Mouse (Mus musculus) thymus, adult 2 months (tissue): ENCODE measurements around the gene Plekhm1. TPM values are rescaled to one million over a fixed set of nuclear protein-coding genes. Genes with fewer than 3 reads are reported as not detected.

ENCODE experiments used
- DNase-seq: peaks from one replicate; pipeline ENCODE4 v3.0.0; 2021
- H3K27ac ChIP-seq: fragments of 200-500 bp; 2 replicates; pipeline ENCODE4 v1.5.1; 2012; ENCODE audit warnings: low read length, control low read depth; ENCODE audit not compliant: control insufficient read depth, insufficient read depth
- H3K27me3 ChIP-seq: fragments of 200-500 bp; 2 replicates; pipeline ENCODE4 v1.6.1; 2012; ENCODE audit warnings: mild to moderate bottlenecking, low read length, moderate library complexity, mixed read lengths; ENCODE audit not compliant: control insufficient read depth, insufficient read depth
- H3K36me3 ChIP-seq: fragments of 200-500 bp; 2 replicates; pipeline ENCODE4 v1.6.1; 2012; ENCODE audit warnings: mild to moderate bottlenecking, low read length, moderate library complexity; ENCODE audit not compliant: control insufficient read depth, insufficient read depth
- H3K4me1 ChIP-seq: fragments of 200-500 bp; replicated peaks from 2 replicates; pipeline ENCODE4 v1.6.1; 2012; ENCODE audit warnings: low read length; ENCODE audit not compliant: control insufficient read depth, insufficient read depth
- H3K4me3 ChIP-seq: fragments of 200-500 bp; 2 replicates; pipeline ENCODE4 v1.5.1; 2012; ENCODE audit warnings: mild to moderate bottlenecking, low read length, control low read depth, moderate library complexity; ENCODE audit not compliant: control insufficient read depth, insufficient read depth
- CTCF ChIP-seq: fragments of 200-500 bp; IDR thresholded peaks from 2 replicates; pipeline ENCODE4 v1.5.1; 2012; ENCODE audit warnings: mild to moderate bottlenecking, control low read depth, low read length, moderate library complexity, borderline replicate concordance; ENCODE audit not compliant: control insufficient read depth, poor library complexity, insufficient read depth; ENCODE audit errors: extremely low read depth
- POLR2A ChIP-seq: fragments of 200-500 bp; IDR thresholded peaks from 2 replicates; pipeline ENCODE4 v1.6.1; 2012; ENCODE audit warnings: mild to moderate bottlenecking, low read length, control low read depth, moderate library complexity; ENCODE audit not compliant: control insufficient read depth, poor library complexity, insufficient read depth; ENCODE audit errors: extremely low read depth
- WGBS: fragments of 180-500 bp; shearing (Covaris S2); methylation state at CpG from one replicate; pipeline ENCODE4 v1.1.7; 2018; 5-methylcytosine and 5-hydroxymethylcytosine counted together
- polyA plus RNA-seq: library from polyadenylated mRNA; depleted of rRNA; stranded (reverse); fragments of >200 nt; gene quantifications from 2 replicates; pipeline ENCODE4 v1.2.3, GENCODE M21; 2012

Gene Plekhm1
- polyA plus RNA-seq, 1 experiment = 43.6 TPM

DNA sequence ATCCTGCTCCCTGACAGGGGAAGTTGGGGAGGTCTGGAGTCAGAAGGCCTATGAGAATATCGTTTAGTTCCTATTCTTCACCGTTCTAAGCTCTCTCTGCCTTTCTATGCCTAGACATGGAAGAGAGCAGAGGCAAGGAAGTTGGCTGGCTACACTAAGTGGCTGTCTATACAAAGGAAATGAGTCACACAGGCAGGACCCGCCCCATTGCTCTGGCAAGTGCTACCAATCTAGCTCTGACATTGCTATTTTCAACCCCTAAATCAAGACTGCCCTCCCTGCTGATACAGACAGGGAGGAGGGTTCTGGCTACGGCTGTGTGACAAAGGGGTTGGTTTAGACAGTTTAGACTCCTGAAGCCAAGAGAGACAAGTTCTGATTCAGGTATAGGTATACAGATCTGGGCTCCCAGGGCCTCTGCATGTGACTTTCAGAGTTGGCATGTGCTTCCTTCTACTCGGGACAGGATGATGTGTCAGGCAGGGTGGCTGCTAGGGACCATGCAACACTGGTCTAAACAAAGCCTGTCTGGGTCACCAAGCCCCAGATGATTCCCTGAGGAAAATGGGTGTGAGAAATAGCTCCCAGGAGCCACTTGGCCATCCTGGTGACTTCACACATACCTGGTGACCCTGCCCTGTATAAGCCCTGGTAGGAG lies 30.4 kb downstream of the Plekhm1 start:
- TF ChIP-seq CTCF (no peak), POLR2A (no peak)
- Histone ChIP-seq H3K4me1 (peaks cover 7% of the 10 kb centered on the region; the same call in 1 of the 2 replicates), H3K4me3 (no peak overlapping the region), H3K36me3 (peaks cover 30% of the 10 kb centered on the region), H3K27ac (no peak overlapping the region), H3K27me3 (no peaks in the 10 kb centered on the region)
- peak; percentile 31 for DNase-seq
- 30% methylated on average over 5 of the region's 5 CpGs for WGBS

GRCm38 (mm10) chr11:103381505-103381904 lies 31.0 kb downstream of the Plekhm1 start:
- no peak for TF ChIP-seq CTCF
- DNase-seq = no peak
- Histone ChIP-seq H3K4me3 (no peak overlapping the region), H3K27me3 (no peaks in the 10 kb centered on the region), H3K36me3 (peaks cover 24% of the 10 kb centered on the region), H3K27ac (no peak overlapping the region), H3K4me1 (peaks cover 12% of the 10 kb centered on the region)
- WGBS = 86% methylated on average over 7 of the region's 7 CpGs

DNA sequence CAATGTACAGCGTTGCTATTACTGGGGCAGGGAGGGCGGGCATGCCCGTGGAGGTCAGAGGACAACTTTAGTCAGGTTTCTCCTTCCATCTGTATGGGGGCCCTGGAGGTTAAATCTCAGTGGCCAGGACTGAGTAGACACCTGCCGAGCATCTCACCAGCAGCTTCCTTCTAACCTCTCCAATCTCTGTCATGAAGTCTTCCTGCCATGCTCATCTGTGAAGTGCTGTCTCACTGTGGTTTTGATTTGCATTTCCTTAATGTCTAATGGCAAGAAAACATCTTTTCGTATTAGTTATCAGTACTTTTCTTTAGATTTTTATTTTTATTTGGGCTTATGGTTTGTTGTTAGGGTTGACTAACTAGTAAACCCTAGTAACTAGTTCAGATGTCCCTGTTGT lies 32.0 kb downstream of the Plekhm1 start:
- Histone ChIP-seq H3K36me3 (peaks cover 19% of the 10 kb centered on the region), H3K27ac (no peak overlapping the region), H3K27me3 (no peaks in the 10 kb centered on the region), H3K4me3 (no peak overlapping the region), H3K4me1 (peaks cover 22% of the 10 kb centered on the region)
- WGBS = 49% methylated on average over 5 of the region's 5 CpGs
- DNase-seq = no peak
- TF ChIP-seq CTCF (no peak), POLR2A (no peak)

DNA sequence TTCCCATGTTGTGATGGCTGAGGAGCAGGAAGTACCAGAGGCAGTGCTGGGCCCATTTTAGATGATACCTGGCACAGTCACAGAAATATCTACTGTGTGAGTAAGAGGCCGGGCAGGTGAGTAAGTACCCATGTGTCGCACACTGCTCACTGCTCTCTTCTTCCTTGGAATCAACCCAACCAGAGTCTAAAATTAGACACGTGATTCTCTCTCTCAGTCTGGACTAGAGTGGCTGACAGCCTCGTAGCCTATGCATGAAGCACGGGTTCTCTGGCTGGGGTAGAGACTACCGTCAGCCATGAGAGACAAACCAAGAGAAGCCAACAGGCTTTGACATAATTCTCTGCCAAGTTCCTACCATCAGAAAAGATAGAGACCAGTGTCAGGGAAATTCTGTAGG lies 34.1 kb downstream of the Plekhm1 start:
- Histone ChIP-seq H3K27ac (no peak overlapping the region), H3K4me3 (no peak overlapping the region)

GRCm38 (mm10) chr11:103375772-103376171 lies 36.7 kb downstream of the Plekhm1 start:
- Histone ChIP-seq H3K4me3 (no peak overlapping the region), H3K4me1 (peaks cover 45% of the 10 kb centered on the region), H3K27me3 (no peaks in the 10 kb centered on the region), H3K27ac (peak overlapping the region; percentile 69), H3K36me3 (peaks cover 18% of the 10 kb centered on the region)
- no peak for TF ChIP-seq CTCF
- TF ChIP-seq POLR2A = no peak
- no peak for DNase-seq
- 44% methylated on average over 5 of the region's 5 CpGs for WGBS

More for the DNA sequence above, 34.1 kb downstream of the Plekhm1 start:
- Histone ChIP-seq H3K36me3 (peaks cover 18% of the 10 kb centered on the region), H3K27me3 (no peaks in the 10 kb centered on the region), H3K4me1 (peaks cover 40% of the 10 kb centered on the region)
- no peak for DNase-seq
- WGBS = 95% methylated on average over 6 of the region's 6 CpGs
- TF ChIP-seq CTCF = no peak
- TF ChIP-seq POLR2A = no peak

DNA sequence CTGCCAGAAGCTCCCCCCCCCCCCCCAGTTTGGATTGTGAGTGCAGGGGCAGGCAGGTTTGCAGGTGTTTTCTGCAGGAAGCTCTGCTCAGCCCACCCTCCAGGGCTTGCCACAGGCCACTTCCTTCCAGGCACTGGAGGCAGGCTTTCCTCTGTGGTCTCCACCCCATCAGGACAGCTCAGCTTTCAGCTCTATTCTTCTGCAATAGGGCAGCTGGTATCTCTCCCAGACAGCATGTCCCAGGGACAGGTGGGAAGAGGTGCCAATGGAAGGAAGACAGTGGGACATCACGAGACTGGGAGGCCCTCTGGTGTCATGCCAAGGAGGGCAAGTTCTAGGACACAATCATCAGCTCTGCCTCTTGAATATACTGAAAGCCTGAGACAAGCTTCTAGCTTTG lies 37.2 kb downstream of the Plekhm1 start:
- TF ChIP-seq POLR2A = 0 out of 2 replicates have a peak, but pooled peaks have one; percentile 20
- TF ChIP-seq CTCF = no peak
- 0% methylated on average over 1 of the region's 1 CpGs for WGBS
- Histone ChIP-seq H3K4me3 (no peak overlapping the region), H3K4me1 (peaks cover 45% of the 10 kb centered on the region), H3K27ac (peak overlapping the region; percentile 69), H3K36me3 (peaks cover 18% of the 10 kb centered on the region), H3K27me3 (no peaks in the 10 kb centered on the region)
- peak; percentile 79 for DNase-seq

- no peaks in the 10 kb centered on the region for H3K27me3 ChIP-seq
- 92% methylated on average over 9 of the region's 9 CpGs for WGBS
- no peak overlapping the region for H3K27ac ChIP-seq
- no peak overlapping the region for H3K4me3 ChIP-seq
- DNase-seq = no peak
- peaks cover 45% of the 10 kb centered on the region for H3K4me1 ChIP-seq
- TF ChIP-seq POLR2A = no peak
- TF ChIP-seq CTCF = no peak
- peaks cover 5% of the 10 kb centered on the region; the same call in 1 of the 2 replicates for H3K36me3 ChIP-seq
Measured at GRCm38 (mm10) chr11:103373922-103374321, 38.6 kb downstream of the Plekhm1 start.
